Mouse (Mus musculus) cerebellum, postnatal 36 days (tissue): ENCODE measurements around the gene Klhdc7a.
A peak's percentile ranks its signal among the peaks of the same experiment; 100 is the strongest.

Source experiments
- DNase-seq, 2 experiments: peaks; one replicate each; pipeline ENCODE4 v3.0.0; 2021 to 2022; ENCODE audit warnings: mixed read lengths in 2 of 2

Klhdc7a gene

DNA sequence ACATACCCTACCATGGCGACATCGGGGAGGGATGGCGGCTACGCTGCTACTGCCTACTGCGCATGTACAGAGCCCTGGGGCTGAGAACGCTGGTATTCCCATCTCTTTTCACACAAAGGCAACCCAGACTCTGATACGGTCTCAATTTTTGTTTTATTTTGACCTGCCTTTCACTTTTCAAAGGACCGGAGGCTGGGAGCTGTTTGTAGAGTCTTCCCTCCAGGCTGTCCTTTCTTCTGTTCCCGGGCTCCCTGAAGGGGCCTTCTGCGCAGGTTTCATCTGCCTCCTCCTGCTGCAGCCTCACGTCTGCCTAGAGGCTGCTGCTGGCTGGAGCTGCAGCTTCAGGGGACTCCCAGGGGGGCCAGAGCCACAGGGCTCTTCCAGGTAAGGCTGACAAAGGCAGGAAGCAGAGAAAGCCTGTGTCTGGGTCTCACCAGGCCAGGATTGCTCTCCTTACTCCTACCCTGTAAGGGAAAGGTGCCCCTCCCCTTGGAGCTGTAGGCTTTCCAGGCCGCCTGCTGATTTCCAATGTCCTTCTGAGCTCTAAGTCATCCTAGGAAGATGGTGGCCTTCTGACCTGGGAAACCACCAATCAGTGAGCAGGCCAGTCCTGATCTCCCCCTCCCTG lies 7.6 kb downstream of the Klhdc7a start:
- DNase-seq = no peak

- no peak for DNase-seq
Measured at GRCm38 (mm10) chr4:139959188-139959587, 8.6 kb downstream of the Klhdc7a start.

GRCm38 (mm10) chr4:139950876-139951485 lies 16.8 kb downstream of the Klhdc7a start:
- DNase-seq = no peak

DNA sequence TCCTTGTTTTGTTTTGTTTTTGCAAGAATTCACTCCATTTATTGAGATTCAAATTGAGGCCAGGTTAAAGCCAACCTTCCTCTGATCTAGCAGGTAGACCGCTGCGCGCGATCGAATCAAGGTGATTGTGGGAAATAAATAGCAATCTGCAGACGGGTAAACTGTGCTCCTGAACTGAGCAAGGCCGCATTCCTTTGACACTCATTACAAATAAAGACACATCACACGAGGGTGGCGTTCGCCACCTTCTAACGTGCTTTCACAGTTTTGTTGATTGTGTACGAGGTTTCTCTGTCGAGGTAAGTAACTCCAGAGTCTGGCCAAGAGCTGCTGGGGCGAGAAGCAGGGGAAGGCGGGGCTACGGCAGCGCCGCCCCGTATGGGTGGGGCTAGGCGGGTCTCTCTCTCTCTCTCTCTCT lies 17.4 kb downstream of the Klhdc7a start:
- DNase-seq = no peak

DNA sequence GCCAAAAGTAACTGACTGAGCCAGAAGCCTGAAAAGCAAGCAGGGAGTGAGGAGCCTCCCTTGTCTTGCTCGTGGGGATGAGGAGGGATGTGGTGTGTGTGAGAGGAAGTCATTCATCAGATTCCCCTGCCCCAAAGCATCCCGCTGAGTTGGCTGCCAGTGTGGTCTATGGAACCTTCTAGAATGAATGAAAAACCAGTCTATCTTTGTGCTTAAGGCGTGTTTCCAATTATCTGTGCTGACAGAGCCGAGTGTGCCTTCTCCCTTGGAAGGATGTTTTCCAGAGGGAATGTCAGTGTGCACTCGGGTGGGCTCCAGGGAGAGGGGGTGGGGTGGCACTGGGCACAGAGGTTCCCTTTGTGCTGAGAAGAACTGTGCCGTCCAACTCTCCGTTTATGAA lies 19.2 kb downstream of the Klhdc7a start:
- no peak for DNase-seq

GRCm38 (mm10) chr4:139947341-139947740 lies 20.5 kb downstream of the Klhdc7a start:
- DNase-seq = no peak

DNA sequence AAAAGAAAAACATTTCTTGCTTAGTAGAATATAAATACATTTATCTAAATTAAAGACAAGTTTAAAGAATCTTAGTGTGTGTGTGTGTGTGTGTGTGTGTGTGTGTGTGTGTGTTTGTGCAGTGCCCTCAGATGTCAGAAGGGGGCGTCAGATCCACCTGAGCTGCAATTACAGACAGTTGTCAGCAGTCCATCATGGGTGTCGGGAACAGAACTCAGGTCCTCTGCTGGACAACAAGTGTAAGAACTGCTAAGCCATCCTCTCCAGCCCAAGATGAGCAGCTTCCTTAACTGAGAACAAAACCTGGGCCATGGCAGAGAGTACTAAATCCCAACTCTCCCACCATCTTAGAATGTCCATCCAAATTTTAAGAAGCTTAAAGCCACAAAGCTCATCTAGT lies 26.0 kb downstream of the Klhdc7a start:
- DNase-seq = no peak

DNA sequence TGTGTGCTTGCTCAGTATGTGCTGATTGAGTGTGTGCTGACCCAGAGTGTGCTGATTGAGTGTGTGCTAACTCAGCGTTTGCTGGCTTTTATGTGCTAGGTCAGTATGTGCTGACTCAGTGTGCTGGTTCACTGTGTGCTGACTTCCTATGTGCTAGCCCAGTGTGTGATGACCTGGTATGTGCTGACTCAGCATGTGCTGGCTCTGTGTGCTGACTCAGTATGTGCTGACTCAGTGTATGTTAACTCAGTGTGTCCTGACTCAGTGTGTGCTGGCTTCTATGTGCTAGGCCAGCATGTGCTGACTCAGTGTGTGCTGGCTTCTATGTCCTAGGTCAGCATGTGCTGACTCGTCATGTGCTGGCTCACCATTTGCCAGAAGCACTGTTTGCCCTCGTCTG lies 32.3 kb downstream of the Klhdc7a start:
- DNase-seq = no peak

- DNase-seq = peak; percentile 70 to 75
Measured at GRCm38 (mm10) chr4:139932970-139933801, 34.6 kb downstream of the Klhdc7a start.

DNA sequence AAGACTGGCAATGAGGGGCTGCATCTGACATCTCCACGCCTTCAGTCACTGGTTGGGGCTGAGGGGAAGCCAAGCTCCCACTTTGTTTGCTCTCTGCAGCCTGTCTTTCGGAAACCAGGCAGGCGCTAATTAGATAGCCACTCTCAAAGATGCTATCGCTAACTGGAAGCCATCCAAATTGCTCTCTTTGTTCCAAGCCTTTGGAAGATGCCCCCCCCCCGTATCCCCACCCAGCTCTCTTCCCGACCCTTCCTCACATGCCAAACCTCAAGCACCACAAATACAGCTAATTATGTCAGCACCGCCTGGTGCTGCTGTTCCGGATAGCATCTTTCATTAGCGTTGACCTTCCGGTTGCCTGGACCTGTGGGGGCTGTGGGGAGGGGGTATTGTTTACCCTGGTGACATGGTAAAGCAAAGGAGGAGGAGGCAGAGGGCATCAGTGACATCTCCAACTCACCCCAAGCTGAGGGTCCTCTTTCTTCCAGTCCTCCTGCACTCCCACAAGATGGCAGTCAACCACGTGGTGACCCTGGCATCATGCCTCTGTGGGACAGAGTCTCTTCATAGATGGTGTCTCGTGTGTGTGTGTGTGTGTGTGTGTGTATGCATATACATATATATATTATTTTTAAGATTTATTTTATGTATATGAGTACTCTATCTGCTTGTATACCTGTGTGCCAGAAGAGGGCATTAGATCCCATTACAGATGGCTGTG lies 35.9 kb downstream of the Klhdc7a start:
- DNase-seq = no peak

DNA sequence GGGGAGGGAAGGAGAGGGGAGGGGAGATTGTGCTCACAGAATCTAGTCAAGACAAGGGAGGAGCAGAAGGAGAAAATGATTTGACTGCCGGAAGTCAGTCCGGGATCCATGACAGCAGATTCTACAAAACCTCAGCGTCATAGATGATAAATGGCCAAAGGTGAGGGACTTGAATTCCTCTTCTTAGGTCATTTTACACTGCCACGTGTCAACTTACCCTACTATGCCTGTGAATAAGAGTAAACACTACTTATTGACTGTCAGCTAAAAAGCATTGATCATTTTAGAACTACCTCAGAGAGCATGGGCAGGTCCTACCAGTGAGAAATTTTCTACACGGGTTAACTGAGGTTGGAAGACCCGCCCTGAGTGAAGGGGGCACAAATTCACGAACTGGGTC lies 36.9 kb downstream of the Klhdc7a start:
- no peak for DNase-seq

- DNase-seq = no peak
Measured at GRCm38 (mm10) chr4:139926161-139926561, 41.7 kb downstream of the Klhdc7a start.

- DNase-seq = no peak
Measured at GRCm38 (mm10) chr4:139925275-139926160, 42.3 kb downstream of the Klhdc7a start.

DNA sequence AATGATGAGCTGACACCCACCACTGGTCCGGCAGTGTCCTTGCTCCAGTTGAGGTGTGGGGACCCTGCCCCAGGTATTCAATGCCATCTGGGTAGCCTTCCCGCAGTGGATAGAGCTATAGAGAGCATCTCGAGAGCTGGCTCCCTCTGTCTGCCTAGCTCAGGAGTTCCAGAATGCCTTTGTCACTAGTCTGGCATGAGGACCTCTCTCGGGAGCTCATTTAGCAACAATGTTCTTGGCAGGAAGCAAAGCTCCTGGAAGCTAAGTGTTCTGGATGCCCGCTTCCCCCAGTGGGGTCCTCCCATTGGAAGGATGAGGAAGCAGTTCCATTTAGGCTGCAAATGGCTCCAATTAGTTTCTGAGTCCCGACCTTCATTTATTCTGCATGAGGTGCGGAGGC lies 51.1 kb downstream of the Klhdc7a start:
- DNase-seq = no peak
